Mouse (Mus musculus): Measurements from ENCODE around the gene Spata31d1a. TPM values are rescaled to one million over a fixed set of nuclear protein-coding genes. Genes with fewer than 3 reads are reported as not detected.
A peak's percentile ranks its signal among the peaks of the same experiment; 100 is the strongest.

Gene Spata31d1a
- polyA plus RNA-seq, 1 experiment: not detected

GRCm38 (mm10) chr13:59685236-59685635 lies 24.9 kb downstream of the Spata31d1a start:
- H3K4me1 ChIP-seq: peaks cover 6% of the 10 kb centered on the region
- H3K36me3 ChIP-seq (replicated peaks; ENCODE audit: low read length): no peaks in the 10 kb centered on the region
- H3K27me3 ChIP-seq (replicated peaks): peaks cover 30% of the 10 kb centered on the region
- TF ChIP-seq FLI1 (IDR thresholded peaks at IDR 0.05; ENCODE audit: low read length) (no peak), GATA1 (IDR thresholded peaks at IDR 0.05; ENCODE audit: borderline replicate concordance, low read length) (no peak)
- no peak overlapping the region for H3K4me3 ChIP-seq (replicated peaks)
- H3K9me3 ChIP-seq: no peaks in the 10 kb centered on the region

GRCm38 (mm10) chr13:59682629-59683028 lies 27.5 kb downstream of the Spata31d1a start:
- no peaks in the 10 kb centered on the region for H3K36me3 ChIP-seq (replicated peaks; ENCODE audit: low read length)
- peak overlapping the region; percentile 11 for H3K4me3 ChIP-seq (replicated peaks)
- H3K9me3 ChIP-seq: no peaks in the 10 kb centered on the region
- H3K27me3 ChIP-seq (replicated peaks): peaks cover 37% of the 10 kb centered on the region
- peaks cover 6% of the 10 kb centered on the region for H3K4me1 ChIP-seq
- TF ChIP-seq FLI1 (IDR thresholded peaks at IDR 0.05; ENCODE audit: low read length): no peak
- no peak for TF ChIP-seq GATA1 (IDR thresholded peaks at IDR 0.05; ENCODE audit: borderline replicate concordance, low read length)

GRCm38 (mm10) chr13:59679908-59680307 lies 30.2 kb downstream of the Spata31d1a start:
- H3K4me3 ChIP-seq (replicated peaks): no peak overlapping the region
- no peaks in the 10 kb centered on the region for H3K9me3 ChIP-seq
- no peaks in the 10 kb centered on the region for H3K36me3 ChIP-seq (replicated peaks; ENCODE audit: low read length)
- H3K4me1 ChIP-seq: peaks cover 9% of the 10 kb centered on the region
- peaks cover 37% of the 10 kb centered on the region for H3K27me3 ChIP-seq (replicated peaks)
- TF ChIP-seq GATA1 (IDR thresholded peaks at IDR 0.05; ENCODE audit: borderline replicate concordance, low read length): no peak
- TF ChIP-seq FLI1 (IDR thresholded peaks at IDR 0.05; ENCODE audit: low read length): no peak

GRCm38 (mm10) chr13:59679306-59679705 lies 30.8 kb downstream of the Spata31d1a start:
- Histone ChIP-seq H3K27me3 (replicated peaks) (peaks cover 37% of the 10 kb centered on the region), H3K36me3 (replicated peaks; ENCODE audit: low read length) (no peaks in the 10 kb centered on the region), H3K4me3 (replicated peaks) (no peak overlapping the region), H3K4me1 (peaks cover 15% of the 10 kb centered on the region), H3K9me3 (no peaks in the 10 kb centered on the region)
- no peak for TF ChIP-seq GATA1 (IDR thresholded peaks at IDR 0.05; ENCODE audit: borderline replicate concordance, low read length)
- no peak for TF ChIP-seq FLI1 (IDR thresholded peaks at IDR 0.05; ENCODE audit: low read length)

GRCm38 (mm10) chr13:59676316-59677229 lies 33.6 kb downstream of the Spata31d1a start:
- Histone ChIP-seq H3K9me3 (no peaks in the 10 kb centered on the region), H3K4me3 (replicated peaks) (no peak overlapping the region), H3K4me1 (peaks cover 32% of the 10 kb centered on the region), H3K27me3 (replicated peaks) (peaks cover 24% of the 10 kb centered on the region), H3K36me3 (replicated peaks; ENCODE audit: low read length) (no peaks in the 10 kb centered on the region)
- no peak for TF ChIP-seq GATA1 (IDR thresholded peaks at IDR 0.05; ENCODE audit: borderline replicate concordance, low read length)
- no peak for TF ChIP-seq FLI1 (IDR thresholded peaks at IDR 0.05; ENCODE audit: low read length)

GRCm38 (mm10) chr13:59675151-59676011 lies 34.7 kb downstream of the Spata31d1a start, which contains the start of gene Golm1:
Gene Golm1 (minus strand): TSS chr13:59675811.
- no peak for TF ChIP-seq GATA1 (IDR thresholded peaks at IDR 0.05; ENCODE audit: borderline replicate concordance, low read length)
- no peak for TF ChIP-seq FLI1 (IDR thresholded peaks at IDR 0.05; ENCODE audit: low read length)
- H3K27me3 ChIP-seq (replicated peaks): peaks cover 18% of the 10 kb centered on the region
- H3K9me3 ChIP-seq: no peaks in the 10 kb centered on the region
- H3K4me3 ChIP-seq (replicated peaks): peak within 1 kb of the TSS; percentile 93
- peaks cover 39% of the 10 kb centered on the region for H3K4me1 ChIP-seq
- no peaks in the 10 kb centered on the region for H3K36me3 ChIP-seq (replicated peaks; ENCODE audit: low read length)

- peaks cover 14% of the 10 kb centered on the region for H3K27me3 ChIP-seq (replicated peaks)
- H3K4me1 ChIP-seq: peaks cover 43% of the 10 kb centered on the region
- no peak for TF ChIP-seq GATA1 (IDR thresholded peaks at IDR 0.05; ENCODE audit: borderline replicate concordance, low read length)
- TF ChIP-seq FLI1 (IDR thresholded peaks at IDR 0.05; ENCODE audit: low read length): no peak
- H3K4me3 ChIP-seq (replicated peaks): peak overlapping the region; percentile 93
- no peaks in the 10 kb centered on the region for H3K36me3 ChIP-seq (replicated peaks; ENCODE audit: low read length)
- no peaks in the 10 kb centered on the region for H3K9me3 ChIP-seq
Measured at GRCm38 (mm10) chr13:59674761-59675150, 35.4 kb downstream of the Spata31d1a start.

- Histone ChIP-seq H3K4me3 (replicated peaks) (peak overlapping the region; percentile 93), H3K4me1 (peaks cover 49% of the 10 kb centered on the region), H3K9me3 (no peaks in the 10 kb centered on the region), H3K27me3 (replicated peaks) (peaks cover 12% of the 10 kb centered on the region), H3K36me3 (replicated peaks; ENCODE audit: low read length) (peaks cover 3% of the 10 kb centered on the region)
- TF ChIP-seq GATA1 (IDR thresholded peaks at IDR 0.05; ENCODE audit: borderline replicate concordance, low read length): no peak
- no peak for TF ChIP-seq FLI1 (IDR thresholded peaks at IDR 0.05; ENCODE audit: low read length)
Measured at GRCm38 (mm10) chr13:59674215-59674614, 35.9 kb downstream of the Spata31d1a start.

- Histone ChIP-seq H3K36me3 (replicated peaks; ENCODE audit: low read length) (peaks cover 3% of the 10 kb centered on the region), H3K27me3 (replicated peaks) (peaks cover 6% of the 10 kb centered on the region), H3K4me1 (peaks cover 55% of the 10 kb centered on the region), H3K4me3 (replicated peaks) (peak overlapping the region; percentile 28), H3K9me3 (no peaks in the 10 kb centered on the region)
- no peak for TF ChIP-seq FLI1 (IDR thresholded peaks at IDR 0.05; ENCODE audit: low read length)
- no peak for TF ChIP-seq GATA1 (IDR thresholded peaks at IDR 0.05; ENCODE audit: borderline replicate concordance, low read length)
Measured at GRCm38 (mm10) chr13:59673597-59673996, 36.5 kb downstream of the Spata31d1a start.
